Mouse (Mus musculus): ENCODE data around the gene Lamc2. TPM values are rescaled to one million over a fixed set of nuclear protein-coding genes. Genes with fewer than 3 reads are reported as not detected.

Lamc2 gene
- polyA plus RNA-seq, 1 experiment from 2014 or later = 1.6 TPM

GRCm38 (mm10) chr1:153144021-153144420, 42.2 kb downstream of the Lamc2 start:
- no peak overlapping the region for H3K4me3 ChIP-seq (replicated peaks)
- H3K9ac ChIP-seq (replicated peaks) = no peak overlapping the region
- WGBS = 83% methylated on average over 11 of the region's 11 CpGs
- ATAC-seq (ENCODE audit: low FRiP score) = no peak
- H3K9me3 ChIP-seq (replicated peaks) = no peaks in the 10 kb centered on the region
- H3K36me3 ChIP-seq = no peaks in the 10 kb centered on the region
- H3K27me3 ChIP-seq (replicated peaks) = no peaks in the 10 kb centered on the region
- no peak overlapping the region for H3K27ac ChIP-seq (replicated peaks)
- no peak overlapping the region for H3K4me2 ChIP-seq
- peaks cover 5% of the 10 kb centered on the region for H3K4me1 ChIP-seq

DNA sequence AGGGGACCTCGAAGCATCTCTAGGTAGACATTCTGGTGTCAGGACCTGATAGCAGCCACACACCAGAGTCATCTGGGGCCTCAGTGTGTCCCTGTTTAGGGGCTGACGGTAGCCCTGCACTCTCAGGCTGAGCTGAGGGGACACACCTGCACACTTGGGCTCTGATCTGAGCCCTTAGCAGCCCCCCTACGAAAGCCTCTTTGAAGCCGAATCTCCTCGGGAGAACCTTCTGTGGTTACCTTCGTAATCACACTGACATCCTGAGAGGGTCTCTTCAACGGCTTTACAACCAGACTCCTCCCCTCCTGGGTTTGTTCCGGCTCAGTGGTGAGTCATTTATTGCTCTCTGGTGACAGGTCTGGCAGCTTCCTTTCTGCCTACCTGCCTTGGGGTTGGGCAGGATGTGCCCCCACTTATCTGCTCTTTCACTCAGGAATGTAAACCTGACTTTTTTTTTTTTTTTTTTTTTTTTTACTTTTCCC, 45.5 kb downstream of the Lamc2 start:
- no peak overlapping the region for H3K27ac ChIP-seq (replicated peaks)
- no peak overlapping the region for H3K4me2 ChIP-seq
- no peaks in the 10 kb centered on the region for H3K9me3 ChIP-seq (replicated peaks)
- H3K4me3 ChIP-seq (replicated peaks) = no peak overlapping the region
- WGBS = 13% methylated on average over 8 of the region's 8 CpGs
- no peak for ATAC-seq (ENCODE audit: low FRiP score)
- no peak overlapping the region for H3K9ac ChIP-seq (replicated peaks)
- H3K36me3 ChIP-seq = no peaks in the 10 kb centered on the region
- peaks cover 5% of the 10 kb centered on the region for H3K4me1 ChIP-seq
- no peaks in the 10 kb centered on the region for H3K27me3 ChIP-seq (replicated peaks)

DNA sequence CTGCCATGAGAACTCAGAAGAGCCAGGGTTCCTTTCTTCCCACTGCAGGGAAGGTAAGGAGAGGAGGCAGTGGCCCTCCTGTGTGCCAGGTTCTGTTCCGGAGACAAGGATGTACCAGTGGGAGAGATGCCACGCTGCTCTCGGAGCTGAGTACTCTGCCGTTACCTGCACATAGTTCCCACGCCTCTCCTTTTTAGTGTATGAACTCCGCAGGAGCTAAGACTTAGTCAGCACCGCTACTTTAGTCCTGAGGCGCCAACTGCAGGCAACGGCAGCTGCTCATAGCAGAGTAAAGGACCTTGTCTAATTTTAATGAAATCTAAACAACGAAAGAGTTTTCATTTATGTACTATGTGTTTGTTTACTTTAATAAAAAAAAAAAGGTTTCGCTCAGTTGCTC, 46.0 kb downstream of the Lamc2 start:
- Histone ChIP-seq H3K36me3 (no peaks in the 10 kb centered on the region), H3K27me3 (replicated peaks) (no peaks in the 10 kb centered on the region), H3K4me1 (peaks cover 5% of the 10 kb centered on the region), H3K9ac (replicated peaks) (no peak overlapping the region), H3K9me3 (replicated peaks) (no peaks in the 10 kb centered on the region), H3K4me3 (replicated peaks) (no peak overlapping the region), H3K4me2 (no peak overlapping the region), H3K27ac (replicated peaks) (no peak overlapping the region)
- WGBS = 70% methylated on average over 11 of the region's 11 CpGs
- no peak for ATAC-seq (ENCODE audit: low FRiP score)

GRCm38 (mm10) chr1:153139635-153140034, 46.6 kb downstream of the Lamc2 start:
- peaks cover 5% of the 10 kb centered on the region for H3K4me1 ChIP-seq
- 91% methylated on average over 7 of the region's 7 CpGs for WGBS
- H3K27ac ChIP-seq (replicated peaks) = no peak overlapping the region
- H3K9me3 ChIP-seq (replicated peaks) = no peaks in the 10 kb centered on the region
- ATAC-seq (ENCODE audit: low FRiP score) = no peak
- no peaks in the 10 kb centered on the region for H3K36me3 ChIP-seq
- H3K9ac ChIP-seq (replicated peaks) = no peak overlapping the region
- H3K27me3 ChIP-seq (replicated peaks) = no peaks in the 10 kb centered on the region
- no peak overlapping the region for H3K4me3 ChIP-seq (replicated peaks)
- no peak overlapping the region for H3K4me2 ChIP-seq

DNA sequence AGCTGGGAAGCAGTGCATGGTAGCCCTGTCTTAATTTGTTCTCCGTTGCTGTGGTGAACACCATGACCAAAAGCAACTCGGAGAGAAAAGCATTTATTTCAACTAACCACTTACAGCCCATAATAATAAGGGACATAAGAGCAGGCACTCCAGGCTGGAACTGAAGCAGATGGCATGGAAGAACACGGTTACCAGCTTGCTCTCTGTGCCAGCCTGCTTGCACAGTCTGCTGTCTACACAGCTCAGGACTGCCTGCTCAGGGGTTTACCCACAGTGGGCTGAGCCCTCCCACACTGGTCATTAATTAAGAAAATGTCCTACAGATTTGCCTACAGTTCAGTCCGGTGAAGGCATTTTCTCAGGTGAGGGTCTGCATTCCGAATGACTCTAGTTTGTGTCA, 47.8 kb downstream of the Lamc2 start:
- Histone ChIP-seq H3K9me3 (replicated peaks) (no peaks in the 10 kb centered on the region), H3K4me1 (peaks cover 7% of the 10 kb centered on the region), H3K27ac (replicated peaks) (no peak overlapping the region), H3K4me2 (no peak overlapping the region), H3K27me3 (replicated peaks) (no peaks in the 10 kb centered on the region), H3K4me3 (replicated peaks) (no peak overlapping the region), H3K9ac (replicated peaks) (no peak overlapping the region), H3K36me3 (no peaks in the 10 kb centered on the region)
- whole genome bisulfite sequencing = 60% methylated on average over 5 of the region's 5 CpGs
- no peak for ATAC-seq (ENCODE audit: low FRiP score)

- ATAC-seq (ENCODE audit: low FRiP score) = no peak
- H3K27ac ChIP-seq (replicated peaks) = no peak overlapping the region
- 85% methylated on average over 13 of the region's 13 CpGs for WGBS
Measured at GRCm38 (mm10) chr1:153136647-153137046, 49.6 kb downstream of the Lamc2 start.

GRCm38 (mm10) chr1:153133865-153134781, 52.1 kb downstream of the Lamc2 start:
- no peak overlapping the region for H3K9ac ChIP-seq (replicated peaks)
- 0 out of 2 replicates have a peak, but pooled peaks cover 2% of the 10 kb centered on the region for H3K27me3 ChIP-seq (replicated peaks)
- H3K27ac ChIP-seq (replicated peaks) = peak overlapping the region; percentile 60
- H3K4me3 ChIP-seq (replicated peaks) = no peak overlapping the region
- no peaks in the 10 kb centered on the region for H3K36me3 ChIP-seq
- H3K9me3 ChIP-seq (replicated peaks) = no peaks in the 10 kb centered on the region
- peak; percentile 87 for ATAC-seq (ENCODE audit: low FRiP score)
- no peak overlapping the region for H3K4me2 ChIP-seq
- H3K4me1 ChIP-seq = peaks cover 2% of the 10 kb centered on the region; the same call in 1 of the 2 replicates
- 17% methylated on average over 9 of the region's 9 CpGs for WGBS

More at GRCm38 (mm10) chr1:153136647-153137046, 49.6 kb downstream of the Lamc2 start:
- no peaks in the 10 kb centered on the region for H3K9me3 ChIP-seq (replicated peaks)
- H3K4me3 ChIP-seq (replicated peaks) = no peak overlapping the region
- peaks cover 7% of the 10 kb centered on the region for H3K4me1 ChIP-seq
- H3K4me2 ChIP-seq = no peak overlapping the region
- H3K9ac ChIP-seq (replicated peaks) = no peak overlapping the region
- no peaks in the 10 kb centered on the region for H3K27me3 ChIP-seq (replicated peaks)
- H3K36me3 ChIP-seq = no peaks in the 10 kb centered on the region

GRCm38 (mm10) chr1:153129992-153130713, 56.1 kb downstream of the Lamc2 start:
- 86% methylated on average over 11 of the region's 11 CpGs for WGBS
- Histone ChIP-seq H3K9ac (replicated peaks) (no peak overlapping the region), H3K27me3 (replicated peaks) (0 out of 2 replicates have a peak, but pooled peaks cover 2% of the 10 kb centered on the region), H3K4me2 (no peak overlapping the region), H3K36me3 (no peaks in the 10 kb centered on the region), H3K4me1 (peaks cover 2% of the 10 kb centered on the region; the same call in 1 of the 2 replicates), H3K9me3 (replicated peaks) (no peaks in the 10 kb centered on the region), H3K27ac (replicated peaks) (no peak overlapping the region), H3K4me3 (replicated peaks) (no peak overlapping the region)
- ATAC-seq (ENCODE audit: low FRiP score) = no peak

- Histone ChIP-seq H3K27me3 (replicated peaks) (0 out of 2 replicates have a peak, but pooled peaks cover 2% of the 10 kb centered on the region), H3K9ac (replicated peaks) (no peak overlapping the region), H3K9me3 (replicated peaks) (no peaks in the 10 kb centered on the region), H3K4me1 (no peaks in the 10 kb centered on the region; the same call in 1 of the 2 replicates), H3K4me3 (replicated peaks) (no peak overlapping the region), H3K4me2 (no peak overlapping the region), H3K27ac (replicated peaks) (no peak overlapping the region), H3K36me3 (no peaks in the 10 kb centered on the region)
- no peak for ATAC-seq (ENCODE audit: low FRiP score)
- WGBS = 83% methylated on average over 8 of the region's 8 CpGs
Measured at GRCm38 (mm10) chr1:153128780-153129179, 57.5 kb downstream of the Lamc2 start.

DNA sequence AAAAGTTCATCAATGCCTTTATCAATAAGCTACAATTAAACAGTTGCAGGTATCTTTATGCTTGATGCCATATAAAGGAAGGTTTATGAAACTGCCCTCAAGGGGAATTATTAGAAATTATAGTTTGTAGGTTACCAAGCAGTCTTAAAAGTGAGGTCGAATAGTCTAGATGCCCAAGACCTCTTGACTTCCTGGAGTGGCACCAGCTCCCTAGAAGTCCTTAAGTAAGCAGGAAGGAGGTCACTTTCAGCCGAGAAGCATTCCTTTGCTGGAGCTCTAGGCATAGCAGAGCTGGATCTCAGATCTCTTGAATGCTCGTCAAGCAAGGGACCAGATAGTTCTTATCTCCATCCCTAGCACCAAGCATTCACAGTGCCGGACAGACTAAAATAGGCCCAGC, 58.6 kb downstream of the Lamc2 start:
- H3K4me3 ChIP-seq (replicated peaks) = no peak overlapping the region
- H3K27ac ChIP-seq (replicated peaks) = no peak overlapping the region
- H3K4me2 ChIP-seq = no peak overlapping the region
- ATAC-seq (ENCODE audit: low FRiP score) = no peak
- no peak overlapping the region for H3K9ac ChIP-seq (replicated peaks)
- H3K27me3 ChIP-seq (replicated peaks) = 0 out of 2 replicates have a peak, but pooled peaks cover 2% of the 10 kb centered on the region
- WGBS = 84% methylated on average over 4 of the region's 4 CpGs
- H3K36me3 ChIP-seq = no peaks in the 10 kb centered on the region
- H3K4me1 ChIP-seq = no peaks in the 10 kb centered on the region; the same call in 1 of the 2 replicates
- no peaks in the 10 kb centered on the region for H3K9me3 ChIP-seq (replicated peaks)

- Histone ChIP-seq H3K4me2 (no peak overlapping the region), H3K27ac (replicated peaks) (no peak overlapping the region), H3K36me3 (no peaks in the 10 kb centered on the region), H3K4me3 (replicated peaks) (no peak overlapping the region), H3K4me1 (no peaks in the 10 kb centered on the region; the same call in 1 of the 2 replicates), H3K9me3 (replicated peaks) (no peaks in the 10 kb centered on the region), H3K27me3 (replicated peaks) (0 out of 2 replicates have a peak, but pooled peaks cover 2% of the 10 kb centered on the region), H3K9ac (replicated peaks) (no peak overlapping the region)
- WGBS = 89% methylated on average over 15 of the region's 15 CpGs
- no peak for ATAC-seq (ENCODE audit: low FRiP score)
Measured at GRCm38 (mm10) chr1:153126491-153127381, 59.5 kb downstream of the Lamc2 start.
